Mouse (Mus musculus) intestine, postnatal 0 days (tissue): ENCODE data around the gene Nedd9. TPM values are rescaled to one million over a fixed set of nuclear protein-coding genes. Genes with fewer than 3 reads are reported as not detected.

Experiments
- ATAC-seq: fragments of 200-750 bp; cut with Nextera tagmentation; 2 replicates; pipeline ENCODE4 v1.8.0; 2017; ENCODE audit warnings: mild to moderate bottlenecking, moderate TSS enrichment, moderate library complexity
- H3K27ac ChIP-seq: fragments of 300-500 bp; sonication (generic); 2 replicates; pipeline ENCODE4 v1.5.1; 2014; ENCODE audit warnings: mild to moderate bottlenecking, low read depth, low read length, moderate library complexity
- H3K27me3 ChIP-seq: fragments of 300-500 bp; sonication (generic); replicated peaks from 2 replicates; pipeline ENCODE4 v1.6.1; 2014; ENCODE audit warnings: low read length, mixed read lengths; ENCODE audit not compliant: control insufficient read depth, insufficient read depth
- H3K36me3 ChIP-seq: fragments of 300-500 bp; sonication (generic); 2 replicates; pipeline ENCODE4 v1.6.1; 2014; ENCODE audit warnings: mild to moderate bottlenecking, moderate library complexity; ENCODE audit not compliant: control insufficient read depth, insufficient read depth
- H3K4me1 ChIP-seq: fragments of 300-500 bp; sonication (generic); replicated peaks from 2 replicates; pipeline ENCODE4 v1.6.1; 2014; ENCODE audit warnings: antibody characterized with exemption, low read length, mixed read lengths; ENCODE audit not compliant: control insufficient read depth, insufficient read depth
- H3K4me2 ChIP-seq: fragments of 300-500 bp; sonication (generic); replicated peaks from 2 replicates; pipeline ENCODE4 v1.6.1; 2014; ENCODE audit warnings: low read depth, mild to moderate bottlenecking, moderate library complexity
- H3K4me3 ChIP-seq: fragments of 300-500 bp; sonication (generic); 2 replicates; pipeline ENCODE4 v1.5.1; 2014; ENCODE audit warnings: low read depth, low read length
- H3K9ac ChIP-seq: fragments of 300-500 bp; sonication (generic); 2 replicates; pipeline ENCODE4 v1.6.1; 2014; ENCODE audit warnings: mild to moderate bottlenecking, low read depth, low read length
- H3K9me3 ChIP-seq: fragments of 300-500 bp; sonication (generic); 2 replicates; pipeline ENCODE4 v1.6.1; 2016; ENCODE audit warnings: mixed run types; ENCODE audit not compliant: control insufficient read depth
- CTCF ChIP-seq: sonication (generic); IDR thresholded peaks from 2 replicates; pipeline ENCODE4 v1.5.1; 2016; ENCODE audit warnings: low read depth, mild to moderate bottlenecking, control low read depth, antibody characterized with exemption, moderate library complexity
- WGBS: fragments of 180-500 bp; shearing (Covaris S2); extraction: QIAGEN DNeasy Blood & Tissue Kit; methylation state at CpG from one replicate; pipeline ENCODE4 v1.1.7; 2014; 5-methylcytosine and 5-hydroxymethylcytosine counted together
- polyA plus RNA-seq: library from polyadenylated mRNA; unstranded; fragments of >200 nt; fragmentation: Nextera tagmentation; extraction: Ambion mirVana; gene quantifications from 2 replicates; pipeline ENCODE4 v1.2.1, GENCODE M21; 2015

Nedd9 gene
- polyA plus RNA-seq, 1 experiment from 2014 or later, result 17.6 TPM

DNA sequence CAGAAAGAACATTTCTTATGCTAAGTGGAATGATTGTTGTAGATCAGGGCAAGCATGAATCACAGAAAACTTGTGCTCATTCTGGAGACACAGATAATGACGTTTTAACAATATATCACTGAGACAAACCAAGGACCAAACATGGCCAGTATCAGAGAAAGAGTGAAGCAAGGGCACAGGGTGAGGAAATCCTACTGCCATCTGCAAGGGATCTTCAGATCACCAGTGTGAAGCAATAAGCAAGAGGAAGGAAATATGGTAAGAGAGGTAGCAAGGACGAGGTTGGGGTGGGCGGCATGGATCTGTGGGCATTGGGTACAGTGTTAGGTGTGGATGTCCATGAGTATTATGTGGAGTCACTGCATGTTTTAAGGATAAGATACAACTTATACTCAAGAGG, 13.6 kb upstream of the Nedd9 start:
- no peaks in the 10 kb centered on the region for H3K36me3 ChIP-seq
- H3K27me3 ChIP-seq, result no peaks in the 10 kb centered on the region
- H3K9me3 ChIP-seq, result no peaks in the 10 kb centered on the region
- no peak overlapping the region for H3K4me2 ChIP-seq
- no peak for TF ChIP-seq CTCF
- H3K27ac ChIP-seq, result no peak overlapping the region
- H3K4me1 ChIP-seq, result no peaks in the 10 kb centered on the region
- H3K4me3 ChIP-seq, result no peak overlapping the region
- 86% methylated on average over 3 of the region's 3 CpGs for WGBS
- H3K9ac ChIP-seq, result no peak overlapping the region
- no peak for ATAC-seq

DNA sequence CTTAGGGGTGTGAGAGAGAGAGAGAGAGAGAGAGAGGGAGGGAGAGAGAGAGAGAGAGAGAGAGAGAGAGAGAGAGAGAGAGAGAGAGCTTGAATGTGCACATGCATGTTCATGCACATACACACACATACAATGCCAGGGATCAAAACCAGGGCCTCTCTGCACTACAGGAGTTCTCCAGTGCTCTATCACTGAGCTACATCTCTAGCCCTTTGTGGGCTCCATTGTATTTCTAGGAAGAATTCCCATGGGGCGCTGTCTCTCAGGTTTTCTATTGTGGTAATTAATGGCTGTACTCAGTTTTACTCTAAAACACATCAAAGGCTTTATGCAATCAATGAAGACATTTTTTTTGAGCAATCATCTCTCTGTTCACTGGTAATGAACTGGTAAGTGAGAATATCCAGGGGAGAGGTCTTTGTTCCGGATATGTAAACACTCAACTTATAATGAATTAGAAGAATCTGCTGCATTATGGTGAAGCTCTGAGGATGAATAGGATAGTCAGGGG, 11.5 kb upstream of the Nedd9 start:
- no peak overlapping the region for H3K27ac ChIP-seq
- ATAC-seq, result no peak
- H3K27me3 ChIP-seq, result no peaks in the 10 kb centered on the region
- no peaks in the 10 kb centered on the region for H3K4me1 ChIP-seq
- no peaks in the 10 kb centered on the region for H3K9me3 ChIP-seq
- no peak for TF ChIP-seq CTCF
- H3K9ac ChIP-seq, result no peak overlapping the region
- H3K36me3 ChIP-seq, result no peaks in the 10 kb centered on the region
- H3K4me2 ChIP-seq, result no peak overlapping the region
- 95% methylated on average over 2 of the region's 2 CpGs for WGBS
- no peak overlapping the region for H3K4me3 ChIP-seq

DNA sequence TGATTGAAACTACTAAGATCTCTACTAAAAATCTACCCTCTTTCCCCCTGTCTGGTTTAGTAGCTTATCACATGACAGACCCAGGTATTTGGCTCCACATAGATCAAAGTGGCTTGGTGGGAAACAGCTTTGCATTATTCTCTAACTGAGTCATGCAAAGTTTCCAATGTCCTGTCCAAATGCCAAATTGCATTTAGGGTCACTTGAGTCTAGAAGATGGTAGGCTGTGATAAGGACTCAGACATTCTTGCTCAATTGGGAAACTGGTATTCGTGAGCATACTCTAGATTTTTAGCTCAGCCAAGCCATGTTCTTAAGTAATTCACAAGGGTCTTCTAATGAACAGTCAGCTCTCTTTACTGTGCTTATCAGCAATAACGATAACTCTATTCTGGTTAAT, 7.5 kb upstream of the Nedd9 start:
- WGBS, result 82% methylated on average over 2 of the region's 2 CpGs
- Histone ChIP-seq H3K4me2 (no peak overlapping the region), H3K27ac (no peak overlapping the region), H3K27me3 (no peaks in the 10 kb centered on the region), H3K9me3 (no peaks in the 10 kb centered on the region), H3K9ac (no peak overlapping the region), H3K4me1 (no peaks in the 10 kb centered on the region), H3K4me3 (no peak overlapping the region), H3K36me3 (no peaks in the 10 kb centered on the region)
- TF ChIP-seq CTCF, result no peak
- ATAC-seq, result no peak

GRCm38 (mm10) chr13:41491981-41492702, 5.0 kb upstream of the Nedd9 start:
- H3K27me3 ChIP-seq, result no peaks in the 10 kb centered on the region
- no peak overlapping the region for H3K4me3 ChIP-seq
- H3K27ac ChIP-seq, result no peak overlapping the region
- H3K4me2 ChIP-seq, result no peak overlapping the region
- H3K9ac ChIP-seq, result no peak overlapping the region
- ATAC-seq, result no peak
- WGBS, result 86% methylated on average over 8 of the region's 8 CpGs
- TF ChIP-seq CTCF, result no peak
- H3K9me3 ChIP-seq, result no peaks in the 10 kb centered on the region
- H3K36me3 ChIP-seq, result no peaks in the 10 kb centered on the region
- no peaks in the 10 kb centered on the region for H3K4me1 ChIP-seq

DNA sequence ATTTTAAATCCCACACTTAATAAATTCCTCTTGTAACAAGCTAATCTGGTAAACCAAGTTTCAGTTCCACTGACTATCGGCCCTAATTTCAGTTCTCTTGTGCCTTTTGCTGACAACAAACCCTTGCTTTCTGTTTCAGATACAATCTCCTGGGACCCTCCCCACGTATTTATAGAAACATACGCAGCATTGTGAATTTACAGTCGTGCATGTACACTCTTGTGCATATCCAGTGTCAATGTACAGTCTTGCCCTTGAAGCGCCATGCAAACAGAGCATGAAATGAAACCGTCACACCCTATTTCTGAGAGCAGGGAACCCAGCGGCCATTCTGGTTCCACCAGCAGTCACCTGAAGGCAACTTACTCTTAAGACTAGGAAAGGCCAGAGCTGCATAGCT, 4.4 kb upstream of the Nedd9 start:
- H3K27ac ChIP-seq, result no peak overlapping the region
- H3K4me2 ChIP-seq, result no peak overlapping the region
- no peaks in the 10 kb centered on the region for H3K36me3 ChIP-seq

GRCm38 (mm10) chr13:41490282-41490681, 3.1 kb upstream of the Nedd9 start:
- WGBS, result 83% methylated on average over 8 of the region's 8 CpGs
- H3K9ac ChIP-seq, result no peak overlapping the region
- no peaks in the 10 kb centered on the region for H3K4me1 ChIP-seq
- H3K36me3 ChIP-seq, result no peaks in the 10 kb centered on the region
- no peak for ATAC-seq
- no peaks in the 10 kb centered on the region for H3K27me3 ChIP-seq
- no peak overlapping the region for H3K27ac ChIP-seq
- TF ChIP-seq CTCF, result no peak
- no peak overlapping the region for H3K4me2 ChIP-seq
- H3K4me3 ChIP-seq, result no peak overlapping the region
- no peaks in the 10 kb centered on the region for H3K9me3 ChIP-seq

More for the DNA sequence above, 4.4 kb upstream of the Nedd9 start:
- no peaks in the 10 kb centered on the region for H3K4me1 ChIP-seq
- H3K9me3 ChIP-seq, result no peaks in the 10 kb centered on the region
- H3K27me3 ChIP-seq, result no peaks in the 10 kb centered on the region
- TF ChIP-seq CTCF, result no peak
- WGBS, result 75% methylated on average over 7 of the region's 7 CpGs
- no peak for ATAC-seq
- no peak overlapping the region for H3K4me3 ChIP-seq
- H3K9ac ChIP-seq, result no peak overlapping the region
